Mouse (Mus musculus) midbrain, embryonic 14.5 days (tissue): ENCODE measurements at regions not wholly inside any gene's neighbourhood (a gene's known extent, or its start where the extent isn't known, plus 50 kb on each side); places are given as distances from the start of the nearest gene placed in this dataset.

Source experiments
- ATAC-seq: fragments of 200-750 bp; cut with Nextera tagmentation; 2 replicates; pipeline ENCODE4 v1.8.0; 2017; ENCODE audit warnings: moderate number of reproducible peaks, moderate library complexity; ENCODE audit not compliant: low FRiP score, low TSS enrichment
- DNase-seq: peaks from one replicate; pipeline ENCODE4 v3.0.0-alpha.2; 2015
- H3K27ac ChIP-seq: fragments of 300-500 bp; sonication (generic); replicated peaks from 2 replicates; pipeline ENCODE4 v1.5.1; 2014; ENCODE audit warnings: mild to moderate bottlenecking, low read depth, low read length, moderate library complexity
- H3K27me3 ChIP-seq: fragments of 300-500 bp; sonication (generic); 2 replicates; pipeline ENCODE4 v1.6.1; 2014; ENCODE audit warnings: low read length, control low read depth, mixed read lengths; ENCODE audit not compliant: control insufficient read depth, insufficient read depth
- H3K36me3 ChIP-seq: fragments of 300-500 bp; sonication (generic); 2 replicates; pipeline ENCODE4 v1.6.1; 2014; ENCODE audit warnings: low read length, control low read depth; ENCODE audit not compliant: control insufficient read depth, insufficient read depth
- H3K4me1 ChIP-seq: fragments of 300-500 bp; sonication (generic); 2 replicates; pipeline ENCODE4 v1.6.1; 2014; ENCODE audit warnings: mild to moderate bottlenecking, antibody characterized with exemption, low read length, control low read depth; ENCODE audit not compliant: control insufficient read depth, insufficient read depth
- H3K4me2 ChIP-seq: fragments of 300-500 bp; sonication (generic); 2 replicates; pipeline ENCODE4 v1.6.1; 2014; ENCODE audit warnings: mild to moderate bottlenecking, low read length, moderate library complexity
- H3K4me3 ChIP-seq: fragments of 300-500 bp; sonication (generic); replicated peaks from 2 replicates; pipeline ENCODE4 v1.5.1; 2014; ENCODE audit warnings: low read depth, low read length
- H3K9ac ChIP-seq: fragments of 300-500 bp; sonication (generic); replicated peaks from 2 replicates; pipeline ENCODE4 v1.6.1; 2014; ENCODE audit warnings: mild to moderate bottlenecking, low read length, moderate library complexity
- H3K9me3 ChIP-seq: fragments of 300-500 bp; sonication (generic); 2 replicates; pipeline ENCODE4 v1.6.1; 2016; ENCODE audit warnings: low read length, control low read depth, mixed read lengths; ENCODE audit not compliant: control insufficient read depth
- WGBS: fragments of 180-500 bp; shearing (Covaris S2); extraction: QIAGEN DNeasy Blood & Tissue Kit; methylation state at CpG from one replicate; pipeline ENCODE4 v1.1.7; 2014; 5-methylcytosine and 5-hydroxymethylcytosine counted together

GRCm38 (mm10) chr2:10839976-10840375 is 331.9 kb upstream of the Prkcq start:
- H3K4me2 ChIP-seq = no peak overlapping the region
- no peaks in the 10 kb centered on the region for H3K36me3 ChIP-seq
- no peaks in the 10 kb centered on the region for H3K27me3 ChIP-seq
- DNase-seq (no peak), ATAC-seq (no peak)
- H3K4me1 ChIP-seq = no peaks in the 10 kb centered on the region
- no peak overlapping the region for H3K4me3 ChIP-seq
- H3K9ac ChIP-seq = no peak overlapping the region
- H3K27ac ChIP-seq = no peak overlapping the region
- 56% methylated on average over 5 of the region's 5 CpGs for WGBS
- H3K9me3 ChIP-seq = no peaks in the 10 kb centered on the region

- WGBS = 61% methylated on average over 8 of the region's 8 CpGs
- DNase-seq (no peak), ATAC-seq (no peak)
- Histone ChIP-seq H3K27me3 (no peaks in the 10 kb centered on the region), H3K9me3 (no peaks in the 10 kb centered on the region), H3K4me2 (no peak overlapping the region), H3K27ac (no peak overlapping the region), H3K36me3 (no peaks in the 10 kb centered on the region), H3K4me1 (no peaks in the 10 kb centered on the region), H3K4me3 (no peak overlapping the region), H3K9ac (no peak overlapping the region)
Measured at GRCm38 (mm10) chr2:10861654-10862292, 310.1 kb upstream of the Prkcq start.

- no peak overlapping the region for H3K27ac ChIP-seq
- no peaks in the 10 kb centered on the region for H3K27me3 ChIP-seq
- no peak for DNase-seq
- ATAC-seq = no peak
- no peaks in the 10 kb centered on the region for H3K36me3 ChIP-seq
- 78% methylated on average over 2 of the region's 2 CpGs for WGBS
- H3K4me1 ChIP-seq = no peaks in the 10 kb centered on the region
- no peaks in the 10 kb centered on the region for H3K9me3 ChIP-seq
- H3K4me2 ChIP-seq = no peak overlapping the region
- no peak overlapping the region for H3K4me3 ChIP-seq
- H3K9ac ChIP-seq = no peak overlapping the region
Measured at GRCm38 (mm10) chr2:10864451-10864850, 307.5 kb upstream of the Prkcq start.

GRCm38 (mm10) chr2:10874303-10874702 is 297.6 kb upstream of the Prkcq start:
- Histone ChIP-seq H3K4me3 (no peak overlapping the region), H3K4me2 (no peak overlapping the region), H3K27me3 (no peaks in the 10 kb centered on the region), H3K4me1 (no peaks in the 10 kb centered on the region), H3K9me3 (no peaks in the 10 kb centered on the region), H3K27ac (no peak overlapping the region), H3K36me3 (no peaks in the 10 kb centered on the region), H3K9ac (no peak overlapping the region)
- 92% methylated on average over 4 of the region's 4 CpGs for WGBS
- DNase-seq (no peak), ATAC-seq (no peak)

- Histone ChIP-seq H3K4me1 (no peaks in the 10 kb centered on the region), H3K27ac (no peak overlapping the region), H3K4me3 (no peak overlapping the region), H3K36me3 (no peaks in the 10 kb centered on the region), H3K9ac (no peak overlapping the region), H3K4me2 (no peak overlapping the region), H3K9me3 (no peaks in the 10 kb centered on the region), H3K27me3 (no peaks in the 10 kb centered on the region)
- DNase-seq (peak; percentile 15), ATAC-seq (no peak)
- 76% methylated on average over 3 of the region's 3 CpGs for WGBS
Measured at GRCm38 (mm10) chr2:10901926-10902325, 270.0 kb upstream of the Prkcq start.

GRCm38 (mm10) chr2:10919955-10920354 is 252.0 kb upstream of the Prkcq start:
- no peaks in the 10 kb centered on the region for H3K36me3 ChIP-seq
- H3K4me1 ChIP-seq = peaks cover 3% of the 10 kb centered on the region; the same call in 1 of the 2 replicates
- H3K4me3 ChIP-seq = no peak overlapping the region
- DNase-seq (peak; percentile 29), ATAC-seq (no peak)
- H3K9ac ChIP-seq = no peak overlapping the region
- H3K27ac ChIP-seq = no peak overlapping the region
- no peaks in the 10 kb centered on the region for H3K9me3 ChIP-seq
- H3K27me3 ChIP-seq = no peaks in the 10 kb centered on the region
- H3K4me2 ChIP-seq = no peak overlapping the region

GRCm38 (mm10) chr2:10920686-10921485 is 251.0 kb upstream of the Prkcq start:
- H3K27me3 ChIP-seq = no peaks in the 10 kb centered on the region
- no peak for ATAC-seq
- 59% methylated on average over 8 of the region's 8 CpGs for WGBS
- peaks cover 3% of the 10 kb centered on the region; the same call in 1 of the 2 replicates for H3K4me1 ChIP-seq
- H3K36me3 ChIP-seq = no peaks in the 10 kb centered on the region
- no peaks in the 10 kb centered on the region for H3K9me3 ChIP-seq
- H3K4me2 ChIP-seq = no peak overlapping the region
- H3K27ac ChIP-seq = no peak overlapping the region; the same call in 1 of the 2 replicates
- DNase-seq = no peak
- no peak overlapping the region for H3K9ac ChIP-seq
- H3K4me3 ChIP-seq = no peak overlapping the region

- Histone ChIP-seq H3K4me2 (peak overlapping the region; percentile 27; the same call in 1 of the 2 replicates), H3K4me3 (no peak overlapping the region), H3K27me3 (no peaks in the 10 kb centered on the region), H3K27ac (no peak overlapping the region), H3K36me3 (no peaks in the 10 kb centered on the region), H3K4me1 (peaks cover 3% of the 10 kb centered on the region; the same call in 1 of the 2 replicates), H3K9ac (no peak overlapping the region), H3K9me3 (no peaks in the 10 kb centered on the region)
- WGBS = 26% methylated on average over 13 of the region's 13 CpGs
- peak; percentile 60 for DNase-seq
- peak; percentile 46; the same call in 1 of the 2 replicates for ATAC-seq
Measured at GRCm38 (mm10) chr2:10921486-10922450, 250.1 kb upstream of the Prkcq start.
